Mouse (Mus musculus) lung, adult 2 months (tissue): ENCODE data around the gene Nrros.

ENCODE experiments used
- CTCF ChIP-seq: fragments of 200-500 bp; IDR thresholded peaks from 2 replicates; pipeline ENCODE4 v1.5.1; 2011; ENCODE audit warnings: mild to moderate bottlenecking, low read length, control low read depth; ENCODE audit not compliant: insufficient read depth
- POLR2A ChIP-seq: fragments of 200-500 bp; IDR thresholded peaks from 2 replicates; pipeline ENCODE4 v1.6.1; 2011; ENCODE audit warnings: low read depth, mild to moderate bottlenecking, control low read depth, low read length, borderline replicate concordance; ENCODE audit errors: extremely low read depth

- TF ChIP-seq POLR2A (no peak), CTCF (no peak)
Observed at GRCm38 (mm10) chr16:32107342-32108045, 57.9 kb downstream of the Nrros start.
